Mouse (Mus musculus) heart, adult 8-10 months (tissue): ENCODE measurements around the gene Map2k6. TPM values are rescaled to one million over a fixed set of nuclear protein-coding genes. Genes with fewer than 3 reads are reported as not detected.

Source experiments
- DNase-seq: peaks from one replicate; pipeline ENCODE4 v3.0.0; 2022; ENCODE audit warnings: low spot score
- total RNA-seq, 4 experiments: library from RNA; stranded (reverse); gene quantifications; 2 replicates each; pipeline ENCODE4 v1.2.4; 2022

Gene Map2k6
- total RNA-seq, 4 experiments from 2014 or later, result 2.9 to 7.0 (median 5.4) TPM

- peak; percentile 51 for DNase-seq
Observed at GRCm38 (mm10) chr11:110483165-110483564, 84.2 kb downstream of the Map2k6 start.

- no peak for DNase-seq
Observed at GRCm38 (mm10) chr11:110484426-110484825, 85.5 kb downstream of the Map2k6 start.

GRCm38 (mm10) chr11:110485081-110485480 is 86.2 kb downstream of the Map2k6 start:
- no peak for DNase-seq

GRCm38 (mm10) chr11:110487796-110488195 is 88.9 kb downstream of the Map2k6 start:
- no peak for DNase-seq

- no peak for DNase-seq
Observed at GRCm38 (mm10) chr11:110488301-110488700, 89.4 kb downstream of the Map2k6 start.

GRCm38 (mm10) chr11:110495323-110496060 is 96.6 kb downstream of the Map2k6 start:
- no peak for DNase-seq

- peak; percentile 35 for DNase-seq
Observed at GRCm38 (mm10) chr11:110496061-110496446, 97.1 kb downstream of the Map2k6 start.

GRCm38 (mm10) chr11:110497743-110498142 is 98.8 kb downstream of the Map2k6 start:
- no peak for DNase-seq

GRCm38 (mm10) chr11:110498651-110499213 is 99.8 kb downstream of the Map2k6 start:
- peak; percentile 69 for DNase-seq

GRCm38 (mm10) chr11:110502937-110503670 is 104.2 kb downstream of the Map2k6 start:
- no peak for DNase-seq

- no peak for DNase-seq
Observed at GRCm38 (mm10) chr11:110511466-110511865, 112.5 kb downstream of the Map2k6 start.

GRCm38 (mm10) chr11:110518648-110519047 is 119.7 kb downstream of the Map2k6 start:
- no peak for DNase-seq

GRCm38 (mm10) chr11:110522906-110523305 is 124.0 kb downstream of the Map2k6 start:
- DNase-seq, result no peak

GRCm38 (mm10) chr11:110526156-110526555 is 127.2 kb downstream of the Map2k6 start:
- no peak for DNase-seq

- no peak for DNase-seq
Observed at GRCm38 (mm10) chr11:110531087-110531486, 132.2 kb downstream of the Map2k6 start.

- no peak for DNase-seq
Observed at GRCm38 (mm10) chr11:110534856-110535255, 135.9 kb downstream of the Map2k6 start.

- DNase-seq, result no peak
Observed at GRCm38 (mm10) chr11:110536533-110536932, 137.6 kb downstream of the Map2k6 start.

- DNase-seq, result peak; percentile 73
Observed at GRCm38 (mm10) chr11:110537602-110538001, 138.7 kb downstream of the Map2k6 start.

- DNase-seq, result no peak
Observed at GRCm38 (mm10) chr11:110538206-110538605, 139.3 kb downstream of the Map2k6 start.

GRCm38 (mm10) chr11:110541933-110542332 is 143.0 kb downstream of the Map2k6 start:
- no peak for DNase-seq

GRCm38 (mm10) chr11:110544419-110545210 is 145.7 kb downstream of the Map2k6 start:
- DNase-seq, result peak; percentile 54

- DNase-seq, result no peak
Observed at GRCm38 (mm10) chr11:110545416-110545815, 146.5 kb downstream of the Map2k6 start.
